ENCODE assay signal across 21 mouse cellular contexts in genomic region chr2:62556349-62556748, GRCm38 (mm10). TPM values are rescaled to one million over a fixed set of nuclear protein-coding genes. Genes with fewer than 3 reads are reported as not detected.
DNase-seq lines count a peak whose midpoint lies in the region; ATAC-seq and TF ChIP-seq lines count a peak whose summit lies in the region.
"Had no signal": no experiment of that assay in that cellular context is flagged by ENCODE, and none has a peak within 500 bp of the region (broad histone marks: within the 10 kb centered on the region; RNA-seq: fewer than 3 reads in every experiment).

No protein-coding gene starts in this region.

- intact Hi-C loops in gastrocnemius, adult 2 months (cut with DNase I) = no loop called here
- intact Hi-C loops in left cerebral cortex, adult 2 months (cut with DNase I) = no loop called here
- intact Hi-C loops in left cerebral cortex, postnatal 4 days (cut with DNase I) = no loop called here

- no peaks in the 10 kb centered on the region for H3K4me1 ChIP-seq in heart, embryonic 11.5 days (ENCODE audit: control insufficient read depth, insufficient read depth, low read length)
- H3K4me1 ChIP-seq: embryonic facial prominence, embryonic 10.5 days; forebrain, embryonic 13.5 days; heart, embryonic 15.5 days; hindbrain, embryonic 10.5 days; intestine, embryonic 15.5 days had no signal

- H3K4me2 ChIP-seq in heart, embryonic 11.5 days = no peak overlapping the region
- H3K4me2 ChIP-seq: forebrain, embryonic 13.5 days; heart, embryonic 15.5 days; hindbrain, embryonic 14.5 days; intestine, embryonic 15.5 days had no signal

- DNase-seq in gastrocnemius, adult 2 months = peak; percentile 37
- DNase-seq in gastrocnemius, adult 8-10 months (ENCODE audit: low spot score in 2 of 2) = no peak
- DNase-seq in heart, adult 8-10 months (ENCODE audit: low spot score) = peak; percentile 35
- no peak for DNase-seq in left cerebral cortex, adult 2 months (ENCODE audit: extremely low spot score in 1 of 2, low spot score in 2 of 2)
- DNase-seq in left cerebral cortex, postnatal 4 days = no peak
- DNase-seq: adrenal gland, adult 2 months; adrenal gland, postnatal 25 days; cerebellum, adult 2 months; cerebellum, postnatal 10 days; forebrain, postnatal 0 days; kidney, adult 18-20 months had no signal

- H3K27me3 ChIP-seq in heart, embryonic 11.5 days (ENCODE audit: control insufficient read depth, insufficient read depth, low read length) = no peaks in the 10 kb centered on the region
- H3K27me3 ChIP-seq: CH12.LX; forebrain, embryonic 13.5 days; heart, embryonic 15.5 days; intestine, embryonic 15.5 days; Patski had no signal

- H3K36me3 ChIP-seq in heart, embryonic 11.5 days (ENCODE audit: control insufficient read depth, insufficient read depth, low read length) = no peaks in the 10 kb centered on the region
- H3K36me3 ChIP-seq: embryonic facial prominence, embryonic 10.5 days; heart, embryonic 15.5 days; hindbrain, embryonic 10.5 days; intestine, embryonic 15.5 days had no signal

- no peak overlapping the region for H3K9ac ChIP-seq in heart, embryonic 11.5 days (ENCODE audit: low read depth, low read length)
- H3K9ac ChIP-seq: forebrain, embryonic 13.5 days; forebrain, postnatal 0 days; heart, embryonic 15.5 days; hindbrain, embryonic 14.5 days; intestine, embryonic 15.5 days had no signal

- no peak for ATAC-seq in heart, embryonic 11.5 days (replicated peaks; ENCODE audit: insufficient number of reproducible peaks, low FRiP score, low TSS enrichment)
- no peak for ATAC-seq in activated CD4-positive, CD25-positive, alpha-beta regulatory T cell, adult 4 months
- ATAC-seq: forebrain, embryonic 13.5 days; forebrain, postnatal 0 days; intestine, embryonic 15.5 days; Patski had no signal

- H3K27ac ChIP-seq in gastrocnemius, adult 2 months = peak overlapping the region; percentile 32; the same call in 1 of the 2 replicates
- H3K27ac ChIP-seq in heart, embryonic 11.5 days (ENCODE audit: low read depth, low read length) = no peak overlapping the region
- H3K27ac ChIP-seq in left cerebral cortex, adult 2 months = peak overlapping the region; percentile 24; the same call in 1 of the 2 replicates
- H3K27ac ChIP-seq: embryonic facial prominence, embryonic 10.5 days; forebrain, embryonic 13.5 days; heart, embryonic 15.5 days; hindbrain, embryonic 10.5 days; hindbrain, embryonic 14.5 days; intestine, embryonic 15.5 days had no signal

- WGBS in heart, embryonic 11.5 days (ENCODE audit: insufficient replicate concordance) = 91% methylated on average over 9 of the region's 9 CpGs

- H3K4me3 ChIP-seq in gastrocnemius, adult 2 months = no peak overlapping the region
- no peak overlapping the region for H3K4me3 ChIP-seq in heart, embryonic 11.5 days (ENCODE audit: low read depth, low read length)
- no peak overlapping the region for H3K4me3 ChIP-seq in left cerebral cortex, adult 2 months
- H3K4me3 ChIP-seq: embryonic facial prominence, embryonic 10.5 days; forebrain, embryonic 13.5 days; heart, embryonic 15.5 days; hindbrain, embryonic 10.5 days; intestine, embryonic 15.5 days had no signal

- no peak for TF ChIP-seq CTCF in gastrocnemius, adult 2 months (IDR thresholded peaks at IDR 0.05)
- TF ChIP-seq CTCF in left cerebral cortex, adult 2 months (IDR thresholded peaks at IDR 0.05) = no peak

- H3K9me3 ChIP-seq in heart, embryonic 11.5 days (replicated peaks; ENCODE audit: control insufficient read depth, low read length) = no peaks in the 10 kb centered on the region
- H3K9me3 ChIP-seq: forebrain, embryonic 13.5 days; heart, embryonic 15.5 days; hindbrain, embryonic 10.5 days; intestine, embryonic 15.5 days had no signal

RNA-seq across cellular contexts. Expression of gene Fap, which starts 17.5 kb away (rescaled TPM):
- 1 to 10 TPM; 3.8 to 7.2 TPM for total RNA-seq in gastrocnemius, adult 2 months (2021)
- 1 to 10 TPM; 2.4 to 4.9 (median 4.1) TPM for total RNA-seq in gastrocnemius, adult 8-10 months (2022)
- 1 to 10 TPM; 2.3 to 4.4 (median 3.0) TPM for total RNA-seq in heart, adult 8-10 months (2022)
- polyA plus RNA-seq in heart, embryonic 11.5 days (2014; fragmentation: Nextera tagmentation; extraction: Ambion mirVana) = 0.56 and 1.3 TPM in 2 replicates
- 1 to 10 TPM; 4.0 to 4.2 TPM for total RNA-seq in left cerebral cortex, adult 2 months (2021)
- 1 to 10 TPM; 2.1 to 2.2 TPM for total RNA-seq in left cerebral cortex, postnatal 4 days (2021)
- polyA plus RNA-seq in activated CD4-positive, CD25-positive, alpha-beta regulatory T cell, adult 4 months (2017; shearing (Covaris generic)) = under 1 TPM in 1 of 2 experiments, not detected in 1; 0.24 TPM
- polyA plus RNA-seq: Patski had no signal

Comparison
In these comparisons a context has a peak if more than half of its experiments do, and no peak if none do; other contexts are left out.
1. DNase-seq: peak in gastrocnemius, adult 2 months (single experiment) and heart, adult 8-10 months (single experiment); none in gastrocnemius, adult 8-10 months (0 of 2), left cerebral cortex, adult 2 months (0 of 2) and left cerebral cortex, postnatal 4 days (single experiment).